Mouse (Mus musculus) kidney, embryonic 15.5 days (tissue): ENCODE measurements around the gene Vipr2. TPM values are rescaled to one million over a fixed set of nuclear protein-coding genes. Genes with fewer than 3 reads are reported as not detected.
A peak's percentile ranks its signal among the peaks of the same experiment; 100 is the strongest.

Experiments
- ATAC-seq: fragments of 200-750 bp; cut with Nextera tagmentation; replicated peaks from 2 replicates; pipeline ENCODE4 v1.8.0; 2017; ENCODE audit warnings: moderate TSS enrichment; ENCODE audit not compliant: low FRiP score
- H3K27ac ChIP-seq: fragments of 300-500 bp; sonication (generic); 2 replicates; pipeline ENCODE4 v1.5.1; 2015; ENCODE audit warnings: mild to moderate bottlenecking, inconsistent platforms
- H3K27me3 ChIP-seq: fragments of 300-500 bp; sonication (generic); 2 replicates; pipeline ENCODE4 v1.6.1; 2015; ENCODE audit warnings: inconsistent platforms
- H3K36me3 ChIP-seq: fragments of 300-500 bp; sonication (generic); 2 replicates; pipeline ENCODE4 v1.6.1; 2015; ENCODE audit warnings: inconsistent platforms
- H3K4me1 ChIP-seq: fragments of 300-500 bp; sonication (generic); 2 replicates; pipeline ENCODE4 v1.6.1; 2015; ENCODE audit warnings: inconsistent platforms
- H3K4me2 ChIP-seq: fragments of 300-500 bp; sonication (generic); 2 replicates; pipeline ENCODE4 v1.6.1; 2015; ENCODE audit warnings: moderate library complexity, mild to moderate bottlenecking, inconsistent platforms
- H3K4me3 ChIP-seq: fragments of 300-500 bp; sonication (generic); replicated peaks from 2 replicates; pipeline ENCODE4 v1.5.1; 2015; ENCODE audit warnings: mild to moderate bottlenecking, inconsistent platforms
- H3K9ac ChIP-seq: fragments of 300-500 bp; sonication (generic); 2 replicates; pipeline ENCODE4 v1.6.1; 2015; ENCODE audit warnings: mild to moderate bottlenecking, inconsistent platforms
- H3K9me3 ChIP-seq: fragments of 300-500 bp; sonication (generic); replicated peaks from 2 replicates; pipeline ENCODE4 v1.6.1; 2016; ENCODE audit warnings: inconsistent platforms
- WGBS: fragments of 180-500 bp; shearing (Covaris S2); methylation state at CpG from one replicate; pipeline ENCODE4 v1.1.7; 2015; ENCODE audit warnings: mixed read lengths; 5-methylcytosine and 5-hydroxymethylcytosine counted together
- polyA plus RNA-seq: library from polyadenylated mRNA; unstranded; fragments of >200 nt; fragmentation: Nextera tagmentation; extraction: Ambion mirVana; gene quantifications from 2 replicates; pipeline ENCODE4 v1.2.1, GENCODE M21; 2015

Gene Vipr2
- polyA plus RNA-seq, 1 experiment from 2014 or later, result 0.86 TPM

GRCm38 (mm10) chr12:116140605-116141004 is 63.1 kb downstream of the Vipr2 start:
- no peak for ATAC-seq
- H3K27ac ChIP-seq, result no peak overlapping the region
- WGBS, result 89% methylated on average over 2 of the region's 2 CpGs
- no peak overlapping the region for H3K9ac ChIP-seq
- H3K4me2 ChIP-seq, result no peak overlapping the region
- H3K4me1 ChIP-seq, result no peaks in the 10 kb centered on the region
- no peaks in the 10 kb centered on the region for H3K27me3 ChIP-seq
- H3K4me3 ChIP-seq, result no peak overlapping the region
- H3K9me3 ChIP-seq, result no peaks in the 10 kb centered on the region
- no peaks in the 10 kb centered on the region for H3K36me3 ChIP-seq

GRCm38 (mm10) chr12:116141816-116142215 is 64.3 kb downstream of the Vipr2 start:
- H3K27ac ChIP-seq, result no peak overlapping the region
- H3K4me2 ChIP-seq, result no peak overlapping the region
- 92% methylated on average over 2 of the region's 2 CpGs for WGBS
- no peak overlapping the region for H3K9ac ChIP-seq
- no peak overlapping the region for H3K4me3 ChIP-seq
- H3K27me3 ChIP-seq, result no peaks in the 10 kb centered on the region
- no peak for ATAC-seq
- no peaks in the 10 kb centered on the region for H3K36me3 ChIP-seq
- no peaks in the 10 kb centered on the region for H3K9me3 ChIP-seq
- H3K4me1 ChIP-seq, result no peaks in the 10 kb centered on the region

GRCm38 (mm10) chr12:116142464-116142863 is 64.9 kb downstream of the Vipr2 start:
- H3K36me3 ChIP-seq, result no peaks in the 10 kb centered on the region
- no peak overlapping the region for H3K27ac ChIP-seq
- H3K27me3 ChIP-seq, result no peaks in the 10 kb centered on the region
- ATAC-seq, result no peak
- H3K4me2 ChIP-seq, result no peak overlapping the region
- 76% methylated on average over 3 of the region's 3 CpGs for WGBS
- no peaks in the 10 kb centered on the region for H3K9me3 ChIP-seq
- no peak overlapping the region for H3K4me3 ChIP-seq
- H3K9ac ChIP-seq, result no peak overlapping the region
- H3K4me1 ChIP-seq, result no peaks in the 10 kb centered on the region

GRCm38 (mm10) chr12:116145246-116145645 is 67.7 kb downstream of the Vipr2 start:
- Histone ChIP-seq H3K9me3 (no peaks in the 10 kb centered on the region), H3K9ac (no peak overlapping the region), H3K27me3 (no peaks in the 10 kb centered on the region), H3K36me3 (no peaks in the 10 kb centered on the region), H3K4me1 (no peaks in the 10 kb centered on the region), H3K27ac (no peak overlapping the region), H3K4me3 (no peak overlapping the region), H3K4me2 (no peak overlapping the region)
- WGBS, result 59% methylated on average over 5 of the region's 5 CpGs
- ATAC-seq, result no peak

- Histone ChIP-seq H3K27me3 (no peaks in the 10 kb centered on the region), H3K4me2 (no peak overlapping the region), H3K36me3 (no peaks in the 10 kb centered on the region), H3K4me1 (no peaks in the 10 kb centered on the region), H3K4me3 (no peak overlapping the region), H3K27ac (no peak overlapping the region), H3K9me3 (no peaks in the 10 kb centered on the region), H3K9ac (no peak overlapping the region)
- 94% methylated on average over 1 of the region's 1 CpGs for WGBS
- no peak for ATAC-seq
Measured at GRCm38 (mm10) chr12:116145686-116146085, 68.2 kb downstream of the Vipr2 start.

GRCm38 (mm10) chr12:116146996-116147634 is 69.6 kb downstream of the Vipr2 start:
- Histone ChIP-seq H3K27me3 (no peaks in the 10 kb centered on the region), H3K9ac (no peak overlapping the region), H3K4me2 (no peak overlapping the region), H3K9me3 (no peaks in the 10 kb centered on the region), H3K27ac (no peak overlapping the region), H3K4me3 (no peak overlapping the region), H3K36me3 (no peaks in the 10 kb centered on the region), H3K4me1 (no peaks in the 10 kb centered on the region)
- ATAC-seq, result no peak
- 54% methylated on average over 8 of the region's 8 CpGs for WGBS

- no peak for ATAC-seq
- H3K27ac ChIP-seq, result no peak overlapping the region
Measured at GRCm38 (mm10) chr12:116152866-116153428, 75.4 kb downstream of the Vipr2 start.

GRCm38 (mm10) chr12:116156792-116157532 is 79.4 kb downstream of the Vipr2 start:
- WGBS, result 67% methylated on average over 7 of the region's 7 CpGs
- Histone ChIP-seq H3K9me3 (no peaks in the 10 kb centered on the region), H3K27me3 (no peaks in the 10 kb centered on the region), H3K27ac (no peak overlapping the region), H3K9ac (no peak overlapping the region), H3K4me1 (no peaks in the 10 kb centered on the region), H3K4me3 (no peak overlapping the region), H3K4me2 (no peak overlapping the region), H3K36me3 (no peaks in the 10 kb centered on the region)
- peak; percentile 58; the same call in 1 of the 2 replicates for ATAC-seq

More at GRCm38 (mm10) chr12:116152866-116153428, 75.4 kb downstream of the Vipr2 start:
- H3K4me2 ChIP-seq, result no peak overlapping the region
- 86% methylated on average over 9 of the region's 9 CpGs for whole genome bisulfite sequencing
- H3K36me3 ChIP-seq, result no peaks in the 10 kb centered on the region
- no peak overlapping the region for H3K4me3 ChIP-seq
- H3K4me1 ChIP-seq, result no peaks in the 10 kb centered on the region
- H3K9me3 ChIP-seq, result no peaks in the 10 kb centered on the region
- H3K9ac ChIP-seq, result no peak overlapping the region
- H3K27me3 ChIP-seq, result no peaks in the 10 kb centered on the region

- ATAC-seq, result no peak
- no peak overlapping the region for H3K27ac ChIP-seq
- WGBS, result 64% methylated on average over 5 of the region's 5 CpGs
Measured at GRCm38 (mm10) chr12:116159223-116159622, 81.7 kb downstream of the Vipr2 start.

GRCm38 (mm10) chr12:116159695-116160094 is 82.2 kb downstream of the Vipr2 start:
- Histone ChIP-seq H3K27me3 (no peaks in the 10 kb centered on the region), H3K9me3 (no peaks in the 10 kb centered on the region), H3K4me3 (no peak overlapping the region), H3K4me2 (no peak overlapping the region), H3K27ac (no peak overlapping the region), H3K36me3 (no peaks in the 10 kb centered on the region), H3K9ac (no peak overlapping the region), H3K4me1 (no peaks in the 10 kb centered on the region)
- no peak for ATAC-seq
- WGBS, result 93% methylated on average over 2 of the region's 2 CpGs

More at GRCm38 (mm10) chr12:116159223-116159622, 81.7 kb downstream of the Vipr2 start:
- Histone ChIP-seq H3K4me1 (no peaks in the 10 kb centered on the region), H3K36me3 (no peaks in the 10 kb centered on the region), H3K9me3 (no peaks in the 10 kb centered on the region), H3K27me3 (no peaks in the 10 kb centered on the region), H3K9ac (no peak overlapping the region), H3K4me3 (no peak overlapping the region), H3K4me2 (no peak overlapping the region)

- no peak overlapping the region for H3K4me2 ChIP-seq
Measured at GRCm38 (mm10) chr12:116165368-116165767, 87.8 kb downstream of the Vipr2 start.

GRCm38 (mm10) chr12:116169666-116170065 is 92.1 kb downstream of the Vipr2 start:
- Histone ChIP-seq H3K4me3 (no peak overlapping the region), H3K27me3 (no peaks in the 10 kb centered on the region), H3K9ac (no peak overlapping the region), H3K4me2 (no peak overlapping the region), H3K9me3 (no peaks in the 10 kb centered on the region), H3K4me1 (no peaks in the 10 kb centered on the region), H3K27ac (no peak overlapping the region), H3K36me3 (no peaks in the 10 kb centered on the region)
- ATAC-seq, result no peak
- WGBS, result 77% methylated on average over 5 of the region's 5 CpGs

More at GRCm38 (mm10) chr12:116165368-116165767, 87.8 kb downstream of the Vipr2 start:
- Histone ChIP-seq H3K9ac (no peak overlapping the region), H3K36me3 (no peaks in the 10 kb centered on the region), H3K27me3 (no peaks in the 10 kb centered on the region), H3K4me3 (no peak overlapping the region), H3K27ac (no peak overlapping the region), H3K4me1 (no peaks in the 10 kb centered on the region), H3K9me3 (no peaks in the 10 kb centered on the region)
- ATAC-seq, result no peak
